Mouse (Mus musculus) liver, postnatal 0 days (tissue): ENCODE results near the gene Rbfox2. TPM values are rescaled to one million over a fixed set of nuclear protein-coding genes. Genes with fewer than 3 reads are reported as not detected.

Source experiments
- ATAC-seq: fragments of 200-750 bp; cut with Nextera tagmentation; 2 replicates; pipeline ENCODE4 v1.8.0; 2017; ENCODE audit warnings: mild to moderate bottlenecking, moderate library complexity
- DNase-seq: peaks from one replicate; pipeline ENCODE4 v3.0.0-alpha.2; 2016
- H3K27ac ChIP-seq: fragments of 300-500 bp; sonication (generic); 2 replicates; pipeline ENCODE4 v1.5.1; 2014; ENCODE audit warnings: antibody characterized with exemption, moderate library complexity, mild to moderate bottlenecking, low read depth
- H3K27me3 ChIP-seq: fragments of 300-500 bp; sonication (generic); 2 replicates; pipeline ENCODE4 v1.6.1; 2014; ENCODE audit warnings: low read length, control low read depth, mixed read lengths; ENCODE audit not compliant: insufficient read depth
- H3K36me3 ChIP-seq: fragments of 300-500 bp; sonication (generic); replicated peaks from 2 replicates; pipeline ENCODE4 v1.6.1; 2014; ENCODE audit warnings: mild to moderate bottlenecking, control low read depth, low read length, moderate library complexity, mixed read lengths; ENCODE audit not compliant: insufficient read depth
- H3K4me1 ChIP-seq: fragments of 300-500 bp; sonication (generic); 2 replicates; pipeline ENCODE4 v1.6.1; 2014; ENCODE audit warnings: antibody characterized with exemption, mild to moderate bottlenecking, control low read depth; ENCODE audit not compliant: insufficient read depth
- H3K4me2 ChIP-seq: fragments of 300-500 bp; sonication (generic); 2 replicates; pipeline ENCODE4 v1.6.1; 2014; ENCODE audit warnings: low read depth, mild to moderate bottlenecking, low read length, moderate library complexity, mixed read lengths
- H3K4me3 ChIP-seq: fragments of 300-500 bp; sonication (generic); 2 replicates; pipeline ENCODE4 v1.5.1; 2014; ENCODE audit warnings: low read depth, low read length
- H3K9ac ChIP-seq: fragments of 300-500 bp; sonication (generic); replicated peaks from 2 replicates; pipeline ENCODE4 v1.6.1; 2014; ENCODE audit warnings: mild to moderate bottlenecking, moderate library complexity
- H3K9me3 ChIP-seq: fragments of 300-500 bp; sonication (generic); 2 replicates; pipeline ENCODE4 v1.6.1; 2016; ENCODE audit warnings: mild to moderate bottlenecking, control low read depth, low read length, mixed read lengths
- CTCF ChIP-seq: sonication (generic); IDR thresholded peaks from 2 replicates; pipeline ENCODE4 v1.5.1; 2016; ENCODE audit warnings: antibody characterized with exemption, low read depth
- EP300 ChIP-seq: IDR thresholded peaks from 2 replicates; pipeline ENCODE4 v1.6.1; 2016; ENCODE audit warnings: antibody characterized with exemption, low read depth, mild to moderate bottlenecking
- WGBS: fragments of 180-500 bp; shearing (Covaris S2); extraction: QIAGEN DNeasy Blood & Tissue Kit; methylation state at CpG from one replicate; pipeline ENCODE4 v1.1.7; 2014; ENCODE audit not compliant: insufficient replicate concordance; 5-methylcytosine and 5-hydroxymethylcytosine counted together
- polyA plus RNA-seq: library from polyadenylated mRNA; unstranded; fragments of >200 nt; fragmentation: Nextera tagmentation; extraction: Ambion mirVana; gene quantifications from 2 replicates; pipeline ENCODE4 v1.2.1, GENCODE M21; 2015

The Rbfox2 gene
- polyA plus RNA-seq, 1 experiment from 2014 or later: 6.9 TPM

- Histone ChIP-seq H3K4me2 (no peak overlapping the region), H3K4me1 (peaks cover 4% of the 10 kb centered on the region; the same call in 1 of the 2 replicates), H3K36me3 (no peaks in the 10 kb centered on the region; the same call in 1 of the 2 replicates), H3K4me3 (no peak overlapping the region), H3K9ac (no peak overlapping the region), H3K9me3 (no peaks in the 10 kb centered on the region), H3K27me3 (no peaks in the 10 kb centered on the region), H3K27ac (no peak overlapping the region)
- WGBS: 86% methylated on average over 10 of the region's 10 CpGs
- no peak for TF ChIP-seq CTCF
- no peak for TF ChIP-seq EP300
- ATAC-seq: no peak
- no peak for DNase-seq
Observed at GRCm38 (mm10) chr15:77134483-77134882, 172.3 kb downstream of the Rbfox2 start.

GRCm38 (mm10) chr15:77129154-77129553, 177.7 kb downstream of the Rbfox2 start:
- H3K36me3 ChIP-seq: no peaks in the 10 kb centered on the region
- 75% methylated on average over 8 of the region's 8 CpGs for WGBS
- no peaks in the 10 kb centered on the region for H3K9me3 ChIP-seq
- ATAC-seq (no peak), DNase-seq (no peak)
- H3K27me3 ChIP-seq: no peaks in the 10 kb centered on the region
- H3K4me1 ChIP-seq: peaks cover 11% of the 10 kb centered on the region
- H3K4me3 ChIP-seq: no peak overlapping the region
- H3K4me2 ChIP-seq: no peak overlapping the region
- no peak for TF ChIP-seq CTCF
- TF ChIP-seq EP300: no peak
- H3K27ac ChIP-seq: no peak overlapping the region
- H3K9ac ChIP-seq: no peak overlapping the region

GRCm38 (mm10) chr15:77127737-77128136, 179.1 kb downstream of the Rbfox2 start:
- Histone ChIP-seq H3K9ac (no peak overlapping the region), H3K27me3 (no peaks in the 10 kb centered on the region), H3K9me3 (no peaks in the 10 kb centered on the region), H3K4me3 (no peak overlapping the region), H3K36me3 (no peaks in the 10 kb centered on the region), H3K27ac (no peak overlapping the region), H3K4me2 (no peak overlapping the region), H3K4me1 (peaks cover 18% of the 10 kb centered on the region)
- no peak for TF ChIP-seq CTCF
- TF ChIP-seq EP300: no peak
- 71% methylated on average over 2 of the region's 2 CpGs for WGBS
- DNase-seq (no peak), ATAC-seq (no peak)

- ATAC-seq (no peak), DNase-seq (no peak)
- WGBS: 78% methylated on average over 3 of the region's 3 CpGs
- Histone ChIP-seq H3K27ac (peak overlapping the region; percentile 16; the same call in 1 of the 2 replicates), H3K9ac (no peak overlapping the region), H3K36me3 (no peaks in the 10 kb centered on the region), H3K4me1 (peaks cover 21% of the 10 kb centered on the region), H3K9me3 (no peaks in the 10 kb centered on the region), H3K4me3 (no peak overlapping the region), H3K4me2 (no peak overlapping the region), H3K27me3 (no peaks in the 10 kb centered on the region)
- TF ChIP-seq CTCF: no peak
- TF ChIP-seq EP300: no peak
Observed at GRCm38 (mm10) chr15:77126674-77127073, 180.1 kb downstream of the Rbfox2 start.

- no peak overlapping the region for H3K9ac ChIP-seq
- H3K4me3 ChIP-seq: no peak overlapping the region
- peaks cover 24% of the 10 kb centered on the region for H3K4me1 ChIP-seq
- H3K27me3 ChIP-seq: no peaks in the 10 kb centered on the region
- no peaks in the 10 kb centered on the region for H3K9me3 ChIP-seq
- peak; percentile 99 for ATAC-seq
- H3K4me2 ChIP-seq: no peak overlapping the region
- no peaks in the 10 kb centered on the region for H3K36me3 ChIP-seq
- WGBS: 69% methylated on average over 4 of the region's 4 CpGs
- peak; percentile 34 for DNase-seq
- H3K27ac ChIP-seq: peak overlapping the region; percentile 83
- no peak for TF ChIP-seq CTCF
- peak; percentile 52; the same call in 1 of the 2 replicates for TF ChIP-seq EP300
Observed at GRCm38 (mm10) chr15:77124372-77125117, 182.3 kb downstream of the Rbfox2 start.

- peaks cover 24% of the 10 kb centered on the region for H3K4me1 ChIP-seq
- 61% methylated on average over 2 of the region's 2 CpGs for WGBS
- H3K4me3 ChIP-seq: no peak overlapping the region
- no peaks in the 10 kb centered on the region for H3K36me3 ChIP-seq
- H3K4me2 ChIP-seq: no peak overlapping the region
- ATAC-seq: no peak
- no peak overlapping the region for H3K9ac ChIP-seq
- no peak for TF ChIP-seq CTCF
- no peak for TF ChIP-seq EP300
- H3K27ac ChIP-seq: peak overlapping the region; percentile 70; the same call in 1 of the 2 replicates
- DNase-seq: no peak
- H3K27me3 ChIP-seq: no peaks in the 10 kb centered on the region
- no peaks in the 10 kb centered on the region for H3K9me3 ChIP-seq
Observed at GRCm38 (mm10) chr15:77122824-77123223, 184.0 kb downstream of the Rbfox2 start.
